Mouse (Mus musculus) MEL (cell line): ENCODE results near the gene Ezr. TPM values are rescaled to one million over a fixed set of nuclear protein-coding genes. Genes with fewer than 3 reads are reported as not detected.
A peak's percentile ranks its signal among the peaks of the same experiment; 100 is the strongest.

Source experiments
- DNase-seq: peaks from one replicate; pipeline ENCODE4 v3.0.0; 2011; ENCODE audit warnings: low read depth, low spot score
- H3K27ac ChIP-seq: 2 replicates; pipeline ENCODE4 v1.5.1; 2012; ENCODE audit warnings: low read depth, mild to moderate bottlenecking, control low read depth, low read length, moderate library complexity; ENCODE audit not compliant: control insufficient read depth
- H3K27me3 ChIP-seq, 2 experiments: fragments of 150-350 bp in 1 of 2; sonication (generic) in 1 of 2; 2 replicates each; pipeline ENCODE4 v1.6.1; 2012; ENCODE audit warnings: low read length in 2 of 2, mild to moderate bottlenecking in 2 of 2, improper control_type of control experiment in 1 of 2, moderate library complexity in 1 of 2; ENCODE audit not compliant: insufficient read depth in 2 of 2, control insufficient read depth in 1 of 2
- H3K36me3 ChIP-seq, 2 experiments: 2 replicates each; pipeline ENCODE4 v1.6.1; 2012 to 2014; ENCODE audit warnings: low read length in 2 of 2, improper control_type of control experiment in 1 of 2, inconsistent platforms in 1 of 2, mild to moderate bottlenecking in 1 of 2; ENCODE audit not compliant: insufficient read depth in 2 of 2, control insufficient read depth in 1 of 2
- H3K4me1 ChIP-seq, 2 experiments: fragments of 150-350 bp in 1 of 2; sonication (generic) in 1 of 2; 2 replicates each; pipeline ENCODE4 v1.6.1; 2012; ENCODE audit warnings: low read length in 2 of 2, improper control_type of control experiment in 1 of 2, mild to moderate bottlenecking in 1 of 2; ENCODE audit not compliant: insufficient read depth in 2 of 2, control insufficient read depth in 1 of 2
- H3K4me3 ChIP-seq, 2 experiments: fragments of 150-350 bp in 1 of 2; sonication (generic) in 1 of 2; 2 replicates each; pipeline ENCODE4 v1.5.1; 2012; ENCODE audit warnings: low read depth in 2 of 2, low read length in 2 of 2, mild to moderate bottlenecking in 2 of 2, moderate library complexity in 2 of 2, control low read depth in 1 of 2, improper control_type of control experiment in 1 of 2; ENCODE audit not compliant: control insufficient read depth in 1 of 2, insufficient read depth in 1 of 2
- H3K79me2 ChIP-seq: 2 replicates; pipeline ENCODE4 v1.6.1; 2012; ENCODE audit warnings: mild to moderate bottlenecking, low read length, moderate library complexity; ENCODE audit not compliant: control insufficient read depth, poor library complexity, insufficient read depth
- H3K9ac ChIP-seq: 2 replicates; pipeline ENCODE4 v1.6.1; 2012; ENCODE audit warnings: low read depth, mild to moderate bottlenecking, control low read depth, low read length, moderate library complexity; ENCODE audit not compliant: control insufficient read depth, poor library complexity, severe bottlenecking
- H3K9me3 ChIP-seq: fragments of 150-350 bp; sonication (generic); replicated peaks from 2 replicates; pipeline ENCODE4 v1.6.1; 2012; ENCODE audit warnings: mild to moderate bottlenecking, low read length, improper control_type of control experiment, moderate library complexity; ENCODE audit not compliant: insufficient read depth
- CHD1 ChIP-seq: IDR thresholded peaks from 2 replicates; pipeline ENCODE4 v1.6.1; 2012; ENCODE audit warnings: low read depth, mild to moderate bottlenecking, inconsistent platforms, low read length, improper control_type of control experiment
- ELF1 ChIP-seq: IDR thresholded peaks from 2 replicates; pipeline ENCODE4 v1.6.1; 2014; ENCODE audit warnings: low read depth, mild to moderate bottlenecking, inconsistent platforms, low read length, improper control_type of control experiment, moderate library complexity
- ETS1 ChIP-seq: IDR thresholded peaks from 2 replicates; pipeline ENCODE4 v1.6.1; 2012; ENCODE audit warnings: low read depth, mild to moderate bottlenecking, inconsistent platforms, low read length, improper control_type of control experiment, moderate library complexity
- GATA1 ChIP-seq: IDR thresholded peaks from 2 replicates; pipeline ENCODE4 v1.6.1; 2011; ENCODE audit warnings: low read depth, low read length, improper control_type of control experiment
- MAX ChIP-seq: IDR thresholded peaks from 2 replicates; pipeline ENCODE4 v1.6.1; 2011; ENCODE audit warnings: low read length, improper control_type of control experiment
- MXI1 ChIP-seq: IDR thresholded peaks from 2 replicates; pipeline ENCODE4 v1.6.1; 2011; ENCODE audit warnings: mild to moderate bottlenecking, low read depth, low read length, improper control_type of control experiment
- MYC ChIP-seq: IDR thresholded peaks from 2 replicates; pipeline ENCODE4 v1.6.1; 2011; ENCODE audit warnings: low read depth, mild to moderate bottlenecking, low read length, improper control_type of control experiment, moderate library complexity
- RCOR1 ChIP-seq: IDR thresholded peaks from 2 replicates; pipeline ENCODE4 v1.6.1; 2012; ENCODE audit warnings: low read depth, mild to moderate bottlenecking, inconsistent platforms, low read length, improper control_type of control experiment
- SMC3 ChIP-seq: IDR thresholded peaks from 2 replicates; pipeline ENCODE4 v1.6.1; 2011; ENCODE audit warnings: low read depth, low read length, improper control_type of control experiment
- TBP ChIP-seq: IDR thresholded peaks from 2 replicates; pipeline ENCODE4 v1.8.0; 2011; ENCODE audit warnings: low read depth, low read length, improper control_type of control experiment
- UBTF ChIP-seq: IDR thresholded peaks from 2 replicates; pipeline ENCODE4 v1.6.1; 2012; ENCODE audit warnings: low read depth, mild to moderate bottlenecking, inconsistent platforms, low read length, improper control_type of control experiment, moderate library complexity, borderline replicate concordance; ENCODE audit not compliant: insufficient read depth
- ZC3H11A ChIP-seq: IDR thresholded peaks from 2 replicates; pipeline ENCODE4 v1.6.1; 2012; ENCODE audit warnings: low read depth, mild to moderate bottlenecking, inconsistent platforms, low read length, improper control_type of control experiment
- ZKSCAN1 ChIP-seq: IDR thresholded peaks from 2 replicates; pipeline ENCODE4 v1.6.1; 2012; ENCODE audit warnings: low read depth, mild to moderate bottlenecking, inconsistent platforms, low read length, improper control_type of control experiment, moderate library complexity
- ZNF384 ChIP-seq: IDR thresholded peaks from 2 replicates; pipeline ENCODE4 v1.6.1; 2012; ENCODE audit warnings: low read depth, mild to moderate bottlenecking, inconsistent platforms, low read length, improper control_type of control experiment
- polyA plus RNA-seq, 2 experiments: library from polyadenylated mRNA; stranded (reverse) in 1 of 2; unstranded in 1 of 2; fragments of >175 nt in 1 of 2; fragments of >200 nt in 1 of 2; gene quantifications; 2 replicates each; pipeline versions ENCODE4 v1.2.1 to v1.2.4; 2012; ENCODE audit warnings: low replicate concordance in 2 of 2, low read depth in 1 of 2; ENCODE audit not compliant: insufficient read length in 2 of 2, insufficient read depth in 1 of 2, missing spikeins in 1 of 2
- total RNA-seq: library from RNA; depleted of rRNA; stranded (reverse); fragments of 300-350 nt; gene quantifications from 2 replicates; pipeline ENCODE4 v1.2.3, GENCODE M21; 2012

Ezr gene
- total and polyA plus RNA-seq, 3 experiments = 48.7 to 88.7 TPM; not detected in 1

GRCm38 (mm10) chr17:6782033-6782526 is 504 bp downstream of the Ezr start:
- H3K79me2 ChIP-seq = peaks cover 40% of the 10 kb centered on the region
- H3K9me3 ChIP-seq = no peaks in the 10 kb centered on the region
- H3K4me1 ChIP-seq = peaks cover 7% of the 10 kb centered on the region in 2 experiments; a peak in 3 of 4 replicates
- peaks cover 0 to 16% of the 10 kb centered on the region in 2 experiments; a peak in 2 of 4 replicates for H3K36me3 ChIP-seq
- 0 out of 2 replicates have a peak, but pooled peaks have one; percentile 14 for TF ChIP-seq RCOR1
- 0 out of 2 replicates have a peak, but pooled peaks have one; percentile 10 for TF ChIP-seq ZNF384
- peak; percentile 45; the same call in 1 of the 2 replicates for TF ChIP-seq ETS1
- TF ChIP-seq MXI1 = no peak
- 0 out of 2 replicates have a peak, but pooled peaks have one; percentile 34 for TF ChIP-seq TBP
- TF ChIP-seq MYC = 0 out of 2 replicates have a peak, but pooled peaks have one; percentile 34
- no peak for TF ChIP-seq ZKSCAN1
- no peak for TF ChIP-seq CHD1
- TF ChIP-seq GATA1 = peak; percentile 53; the same call in 1 of the 2 replicates
- peak; percentile 6; the same call in 1 of the 2 replicates for TF ChIP-seq SMC3
- no peaks in the 10 kb centered on the region for H3K27me3 ChIP-seq
- DNase-seq = peak; percentile 80
- H3K4me3 ChIP-seq = peak overlapping the region; percentile 90 to 99
- H3K27ac ChIP-seq = peak overlapping the region; percentile 66
- H3K9ac ChIP-seq = peak overlapping the region; percentile 76

DNA sequence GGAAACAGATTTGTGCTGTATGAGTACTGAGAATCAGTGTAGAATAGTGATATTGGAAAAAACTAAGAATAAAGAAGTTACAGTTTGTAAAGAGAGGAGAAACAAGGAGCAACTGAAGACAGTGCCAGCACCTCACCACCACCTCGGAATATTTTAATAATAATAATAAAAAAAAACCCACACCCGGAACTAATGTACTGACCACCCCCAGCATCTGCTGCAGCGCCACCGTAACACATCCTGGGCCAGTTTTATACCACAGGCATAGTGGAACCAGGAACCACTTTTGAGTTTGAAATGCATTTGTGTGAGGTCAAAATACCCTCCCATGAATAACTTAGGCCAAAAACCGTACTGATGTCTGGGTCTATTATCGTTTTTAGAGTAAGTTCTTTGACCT is 1.3 kb downstream of the Ezr start:
- Histone ChIP-seq H3K27ac (no peak overlapping the region), H3K9ac (peak overlapping the region; percentile 76), H3K4me1 (peaks cover 7% of the 10 kb centered on the region in 2 experiments; a peak in 3 of 4 replicates), H3K36me3 (peaks cover 0 to 16% of the 10 kb centered on the region in 2 experiments; a peak in 2 of 4 replicates), H3K27me3 (no peaks in the 10 kb centered on the region), H3K4me3 (peak overlapping the region; percentile 4 to 99; a peak in 2 of 4 replicates), H3K9me3 (no peaks in the 10 kb centered on the region), H3K79me2 (peaks cover 43% of the 10 kb centered on the region)
- TF ChIP-seq ZC3H11A (no peak), MAX (no peak), ELF1 (no peak), SMC3 (no peak), UBTF (no peak)
- no peak for DNase-seq
